Mouse (Mus musculus) left cerebral cortex, adult 2 months (tissue): Measurements from ENCODE around the gene Bco2. TPM values are rescaled to one million over a fixed set of nuclear protein-coding genes. Genes with fewer than 3 reads are reported as not detected.
A peak's percentile ranks its signal among the peaks of the same experiment; 100 is the strongest.

Experiments
- DNase-seq, 2 experiments: peaks; one replicate each; pipeline ENCODE4 v3.0.0; 2021 to 2022; ENCODE audit warnings: low spot score in 2 of 2, mixed read lengths in 1 of 2; ENCODE audit errors: extremely low spot score in 1 of 2
- H3K27ac ChIP-seq: fragments of 200-600 bp; 2 replicates; pipeline ENCODE4 v1.8.1; 2022
- H3K4me3 ChIP-seq: fragments of 200-600 bp; 2 replicates; pipeline ENCODE4 v1.8.1; 2022
- CTCF ChIP-seq: fragments of 200-600 bp; IDR thresholded peaks from 2 replicates; pipeline ENCODE4 v1.8.1; 2022; ENCODE audit warnings: antibody characterized with exemption, mild to moderate bottlenecking, moderate library complexity
- intact Hi-C: fragments of 180-260 bp; cut with DNase I; formaldehyde crosslinking; loops from one replicate; pipeline ENCODE4 v1.15.1; 2025
- total RNA-seq, 2 experiments: library from RNA; stranded (reverse); gene quantifications; 2 replicates each; pipeline ENCODE4 v1.2.3; 2021

The Bco2 gene
- total RNA-seq, 2 experiments from 2014 or later: 3.0 to 3.6 TPM

GRCm38 (mm10) chr9:50553547-50553946 lies 1.4 kb downstream of the Bco2 start:
- no peak for DNase-seq
- Histone ChIP-seq H3K27ac (no peak overlapping the region), H3K4me3 (no peak overlapping the region)
- intact Hi-C loops: no loop called here
- TF ChIP-seq CTCF: no peak

- intact Hi-C loops: no loop called here
- no peak overlapping the region for H3K4me3 ChIP-seq
- DNase-seq: no peak
- no peak for TF ChIP-seq CTCF
- H3K27ac ChIP-seq: no peak overlapping the region
Observed at GRCm38 (mm10) chr9:50552206-50552605, 2.8 kb downstream of the Bco2 start.

- no peak overlapping the region for H3K4me3 ChIP-seq
- no peak for TF ChIP-seq CTCF
- no peak overlapping the region for H3K27ac ChIP-seq
- DNase-seq: no peak
- intact Hi-C loops: no loop called here
Observed at GRCm38 (mm10) chr9:50548936-50549335, 6.0 kb downstream of the Bco2 start.

GRCm38 (mm10) chr9:50547859-50548478 lies 7.0 kb downstream of the Bco2 start:
- TF ChIP-seq CTCF: no peak
- H3K4me3 ChIP-seq: no peak overlapping the region
- intact Hi-C loops: no loop called here
- H3K27ac ChIP-seq: no peak overlapping the region
- DNase-seq: no peak

GRCm38 (mm10) chr9:50542401-50542800 lies 12.6 kb downstream of the Bco2 start:
- Histone ChIP-seq H3K27ac (no peak overlapping the region), H3K4me3 (no peak overlapping the region)
- TF ChIP-seq CTCF: no peak
- intact Hi-C loops: no loop called here
- no peak for DNase-seq

- no peak for TF ChIP-seq CTCF
- Histone ChIP-seq H3K27ac (peak overlapping the region; percentile 30), H3K4me3 (peak overlapping the region; percentile 22)
- intact Hi-C loops: no loop called here
- no peak for DNase-seq
Observed at GRCm38 (mm10) chr9:50540170-50540569, 14.8 kb downstream of the Bco2 start.

- intact Hi-C loops: no loop called here
- no peak overlapping the region for H3K27ac ChIP-seq
- no peak for TF ChIP-seq CTCF
- H3K4me3 ChIP-seq: no peak overlapping the region
- no peak for DNase-seq
Observed at GRCm38 (mm10) chr9:50537295-50537694, 17.7 kb downstream of the Bco2 start.

GRCm38 (mm10) chr9:50536603-50537135 lies 18.3 kb downstream of the Bco2 start:
- intact Hi-C loops: no loop called here
- DNase-seq: no peak
- Histone ChIP-seq H3K4me3 (no peak overlapping the region), H3K27ac (no peak overlapping the region)
- TF ChIP-seq CTCF: no peak

GRCm38 (mm10) chr9:50535930-50536329 lies 19.1 kb downstream of the Bco2 start:
- TF ChIP-seq CTCF: no peak
- Histone ChIP-seq H3K4me3 (no peak overlapping the region), H3K27ac (no peak overlapping the region)
- DNase-seq: no peak
- intact Hi-C loops: no loop called here

- no peak for TF ChIP-seq CTCF
- Histone ChIP-seq H3K27ac (peak overlapping the region; percentile 54; the same call in 1 of the 2 replicates), H3K4me3 (peak overlapping the region; percentile 3; the same call in 1 of the 2 replicates)
- intact Hi-C loops: no loop called here
- no peak for DNase-seq
Observed at GRCm38 (mm10) chr9:50533791-50534190, 21.2 kb downstream of the Bco2 start.

GRCm38 (mm10) chr9:50533328-50533727 lies 21.7 kb downstream of the Bco2 start:
- no peak for DNase-seq
- H3K4me3 ChIP-seq: peak overlapping the region; percentile 3; the same call in 1 of the 2 replicates
- peak overlapping the region; percentile 54; the same call in 1 of the 2 replicates for H3K27ac ChIP-seq
- no peak for TF ChIP-seq CTCF
- intact Hi-C loops: no loop called here

- Histone ChIP-seq H3K27ac (no peak overlapping the region), H3K4me3 (no peak overlapping the region)
- intact Hi-C loops: loop anchor here (1.0 kb wide), 1 partner anchor 87 kb away; no protein-coding TSS in a partner anchor
- peak; percentile 33 to 39 for DNase-seq
- peak; percentile 66 for TF ChIP-seq CTCF
Observed at GRCm38 (mm10) chr9:50530890-50531289, 24.1 kb downstream of the Bco2 start.
